Mouse (Mus musculus) spleen, adult 2 months (tissue): ENCODE measurements around the gene Cd3d.

Source experiments
- CTCF ChIP-seq: fragments of 200-500 bp; IDR thresholded peaks from 2 replicates; pipeline ENCODE4 v1.5.1; 2011; ENCODE audit warnings: mild to moderate bottlenecking, inconsistent platforms; ENCODE audit not compliant: insufficient read depth, insufficient read length, insufficient replicate concordance; ENCODE audit errors: extremely low read depth
- POLR2A ChIP-seq: fragments of 200-500 bp; IDR thresholded peaks from 2 replicates; pipeline ENCODE4 v1.6.1; 2011; ENCODE audit warnings: low read depth, low read length, inconsistent platforms

- no peak for TF ChIP-seq CTCF
- TF ChIP-seq POLR2A, result no peak
Measured at GRCm38 (mm10) chr9:45011291-45011690, 29.7 kb downstream of the Cd3d start.
